ENCODE assay signal across 8 mouse cellular contexts in genomic region chr13:95481428-95481827, GRCm38 (mm10). TPM values are rescaled to one million over a fixed set of nuclear protein-coding genes. Genes with fewer than 3 reads are reported as not detected.
DNase-seq lines count a peak whose midpoint lies in the region; ATAC-seq and TF ChIP-seq lines count a peak whose summit lies in the region.

No protein-coding gene starts in this region.

- no peaks in the 10 kb centered on the region for H3K4me1 ChIP-seq in heart, embryonic 11.5 days (ENCODE audit: control insufficient read depth, insufficient read depth, low read length)
- H3K4me1 ChIP-seq in kidney, adult 2 months (ENCODE audit: control insufficient read depth, insufficient read depth, low read length) = no peaks in the 10 kb centered on the region
- no peaks in the 10 kb centered on the region for H3K4me1 ChIP-seq in limb, embryonic 10.5 days

- H3K4me2 ChIP-seq in heart, embryonic 11.5 days = no peak overlapping the region

- no peak for ATAC-seq in heart, embryonic 11.5 days (replicated peaks; ENCODE audit: insufficient number of reproducible peaks, low FRiP score, low TSS enrichment)
- peak; percentile 96 for ATAC-seq in common myeloid progenitor, adult 5-6 weeks (replicated peaks; ENCODE audit: low read depth, poor library complexity, severe bottlenecking)

- H3K36me3 ChIP-seq in heart, embryonic 11.5 days (ENCODE audit: control insufficient read depth, insufficient read depth, low read length) = no peaks in the 10 kb centered on the region
- H3K36me3 ChIP-seq in kidney, adult 2 months (ENCODE audit: control insufficient read depth, insufficient read depth, low read length) = no peaks in the 10 kb centered on the region
- no peaks in the 10 kb centered on the region for H3K36me3 ChIP-seq in limb, embryonic 10.5 days

- H3K27me3 ChIP-seq in heart, embryonic 11.5 days (ENCODE audit: control insufficient read depth, insufficient read depth, low read length) = peaks cover 3% of the 10 kb centered on the region; the same call in 1 of the 2 replicates
- no peaks in the 10 kb centered on the region for H3K27me3 ChIP-seq in kidney, adult 2 months (replicated peaks; ENCODE audit: control insufficient read depth, insufficient read depth, low read length)
- no peaks in the 10 kb centered on the region for H3K27me3 ChIP-seq in limb, embryonic 10.5 days (ENCODE audit: low read depth, poor library complexity, severe bottlenecking)

- TF ChIP-seq CTCF in kidney, adult 2 months (conservative IDR thresholded peaks at IDR 0.05; ENCODE audit: insufficient read depth, insufficient read length, low read depth, low read length) = peak; percentile 91

- TF ChIP-seq POLR2A in kidney, adult 2 months (IDR thresholded peaks at IDR 0.05; ENCODE audit: low read depth, low read length) = no peak

- no peak overlapping the region for H3K4me3 ChIP-seq in heart, embryonic 11.5 days (ENCODE audit: low read depth, low read length)
- H3K4me3 ChIP-seq in kidney, adult 2 months (ENCODE audit: insufficient read depth, low read depth, low read length) = no peak overlapping the region
- no peak overlapping the region for H3K4me3 ChIP-seq in limb, embryonic 10.5 days

- no peak overlapping the region for H3K27ac ChIP-seq in heart, embryonic 11.5 days (ENCODE audit: low read depth, low read length)
- no peak overlapping the region for H3K27ac ChIP-seq in kidney, adult 2 months (ENCODE audit: insufficient read depth, low read depth, low read length)
- H3K27ac ChIP-seq in limb, embryonic 10.5 days = no peak overlapping the region

- WGBS in heart, embryonic 11.5 days (ENCODE audit: insufficient replicate concordance) = 11% methylated on average over 4 of the region's 4 CpGs
- 4% methylated on average over 4 of the region's 4 CpGs for WGBS in kidney, adult 2 months
- 24% methylated on average over 4 of the region's 4 CpGs for WGBS in limb, embryonic 10.5 days

- peak; percentile 54 to 90 for DNase-seq in heart, adult 18-20 months
- peak; percentile 51 to 54 for DNase-seq in gastrocnemius, adult 8-10 months (ENCODE audit: low spot score in 2 of 2)
- DNase-seq in kidney, adult 2 months = peak; percentile 77
- DNase-seq in limb, embryonic 10.5 days (ENCODE audit: low spot score) = peak; percentile 87
- peak; percentile 83 for DNase-seq in naive thymus-derived CD4-positive, alpha-beta T cell, adult 2 months (ENCODE audit: low read depth)
- peak; percentile 57 to 58 for DNase-seq in spleen, postnatal 36 days (ENCODE audit: low spot score in 2 of 2)

- H3K9ac ChIP-seq in heart, embryonic 11.5 days (ENCODE audit: low read depth, low read length) = no peak overlapping the region

- H3K9me3 ChIP-seq in heart, embryonic 11.5 days (replicated peaks; ENCODE audit: control insufficient read depth, low read length) = no peaks in the 10 kb centered on the region
- no peaks in the 10 kb centered on the region for H3K9me3 ChIP-seq in limb, embryonic 10.5 days (replicated peaks)

RNA-seq across cellular contexts. Expression of gene S100z, which starts 2.9 kb away (rescaled TPM):
- total RNA-seq in heart, adult 18-20 months (2021) = not detected
- not detected in 2 replicates for polyA plus RNA-seq in heart, embryonic 11.5 days (2014; fragmentation: Nextera tagmentation; extraction: Ambion mirVana)
- total RNA-seq in common myeloid progenitor, adult 5-6 weeks (2017) = not detected in 2 replicates
- 1 to 10 TPM in 2 of 4 experiments, not detected in 2; 1.2 to 1.6 TPM for total RNA-seq in gastrocnemius, adult 8-10 months (2022)
- polyA plus RNA-seq in kidney, adult 2 months (2012; rRNA removed) = 0.80 TPM in 1 of 2 replicates, not detected in the other
- not detected in 2 replicates for polyA plus RNA-seq in limb, embryonic 10.5 days (2016; fragmentation: Nextera tagmentation; extraction: Ambion mirVana)

RNA-seq across cellular contexts. Expression of gene Crhbp, which starts 36.7 kb away (rescaled TPM):
- total RNA-seq in heart, adult 18-20 months (2021) = not detected
- 0.17 TPM in 1 of 2 replicates, not detected in the other for polyA plus RNA-seq in heart, embryonic 11.5 days (2014; fragmentation: Nextera tagmentation; extraction: Ambion mirVana)
- not detected in 2 replicates for total RNA-seq in common myeloid progenitor, adult 5-6 weeks (2017)
- total RNA-seq in gastrocnemius, adult 8-10 months (2022) = not detected
- polyA plus RNA-seq in kidney, adult 2 months (2012; rRNA removed) = 0.05 TPM in 1 of 2 replicates, not detected in the other
- 3.9 and 4.8 TPM in 2 replicates for polyA plus RNA-seq in limb, embryonic 10.5 days (2016; fragmentation: Nextera tagmentation; extraction: Ambion mirVana)

RNA-seq across cellular contexts. Expression of gene F2rl1, which starts 43.6 kb away (rescaled TPM):
- under 1 TPM; 0.67 to 0.84 TPM for total RNA-seq in heart, adult 18-20 months (2021)
- polyA plus RNA-seq in heart, embryonic 11.5 days (2014; fragmentation: Nextera tagmentation; extraction: Ambion mirVana) = 0.20 TPM in 1 of 2 replicates, not detected in the other
- total RNA-seq in common myeloid progenitor, adult 5-6 weeks (2017) = 0.10 and 0.78 TPM in 2 replicates
- total RNA-seq in gastrocnemius, adult 8-10 months (2022) = under 1 TPM; 0.13 to 0.99 (median 0.24) TPM
- 27.2 and 29.9 TPM in 2 replicates for polyA plus RNA-seq in kidney, adult 2 months (2012; rRNA removed)
- polyA plus RNA-seq in limb, embryonic 10.5 days (2016; fragmentation: Nextera tagmentation; extraction: Ambion mirVana) = not detected in 2 replicates
